Mouse (Mus musculus) midbrain, postnatal 0 days (tissue): ENCODE measurements around the gene Heatr6. TPM values are rescaled to one million over a fixed set of nuclear protein-coding genes. Genes with fewer than 3 reads are reported as not detected.
A peak's percentile ranks its signal among the peaks of the same experiment; 100 is the strongest.

Experiments
- ATAC-seq: fragments of 200-750 bp; cut with Nextera tagmentation; 2 replicates; pipeline ENCODE4 v1.8.0; 2017; ENCODE audit warnings: moderate number of reproducible peaks, mild to moderate bottlenecking, moderate TSS enrichment, moderate library complexity; ENCODE audit not compliant: low FRiP score
- DNase-seq: peaks from one replicate; pipeline ENCODE4 v3.0.0-alpha.2; 2015; ENCODE audit warnings: low spot score
- H3K27ac ChIP-seq: fragments of 300-500 bp; sonication (generic); 2 replicates; pipeline ENCODE4 v1.5.1; 2014; ENCODE audit warnings: low read depth, mild to moderate bottlenecking, low read length, mixed read lengths
- H3K27me3 ChIP-seq: fragments of 300-500 bp; sonication (generic); 2 replicates; pipeline ENCODE4 v1.6.1; 2014; ENCODE audit warnings: low read length, control low read depth, mixed read lengths; ENCODE audit not compliant: insufficient read depth
- H3K36me3 ChIP-seq: fragments of 300-500 bp; sonication (generic); 2 replicates; pipeline ENCODE4 v1.6.1; 2014; ENCODE audit warnings: low read length, control low read depth, mixed read lengths; ENCODE audit not compliant: insufficient read depth
- H3K4me1 ChIP-seq: fragments of 300-500 bp; sonication (generic); 2 replicates; pipeline ENCODE4 v1.6.1; 2014; ENCODE audit warnings: mild to moderate bottlenecking, control low read depth, antibody characterized with exemption, low read length, mixed read lengths; ENCODE audit not compliant: insufficient read depth
- H3K4me2 ChIP-seq: fragments of 300-500 bp; sonication (generic); 2 replicates; pipeline ENCODE4 v1.6.1; 2014; ENCODE audit warnings: low read depth, mild to moderate bottlenecking, low read length, mixed read lengths; ENCODE audit not compliant: poor library complexity, severe bottlenecking
- H3K4me3 ChIP-seq: fragments of 300-500 bp; sonication (generic); 2 replicates; pipeline ENCODE4 v1.5.1; 2014; ENCODE audit warnings: low read depth, mild to moderate bottlenecking, low read length, moderate library complexity
- H3K9ac ChIP-seq: fragments of 300-500 bp; sonication (generic); replicated peaks from 2 replicates; pipeline ENCODE4 v1.6.1; 2014; ENCODE audit warnings: mild to moderate bottlenecking, low read length, moderate library complexity, mixed read lengths; ENCODE audit not compliant: poor library complexity, severe bottlenecking
- H3K9me3 ChIP-seq: fragments of 300-500 bp; sonication (generic); 2 replicates; pipeline ENCODE4 v1.6.1; 2016; ENCODE audit warnings: low read length, control low read depth
- CTCF ChIP-seq: IDR thresholded peaks from 2 replicates; pipeline ENCODE4 v1.5.1; 2016; ENCODE audit warnings: antibody characterized with exemption, mild to moderate bottlenecking
- WGBS: fragments of 180-500 bp; shearing (Covaris S2); extraction: QIAGEN DNeasy Blood & Tissue Kit; methylation state at CpG from one replicate; pipeline ENCODE4 v1.1.7; 2014; 5-methylcytosine and 5-hydroxymethylcytosine counted together
- polyA plus RNA-seq: library from polyadenylated mRNA; unstranded; fragments of >200 nt; fragmentation: Nextera tagmentation; extraction: Ambion mirVana; gene quantifications from 2 replicates; pipeline ENCODE4 v1.2.1, GENCODE M21; 2015
- total RNA-seq: library from RNA; depleted of rRNA; stranded (reverse); fragments of >200 nt; gene quantifications from 2 replicates; pipeline ENCODE4 v1.2.3, GENCODE M21; 2014; rRNA removed

The Heatr6 gene
- total RNA-seq: 24.8 and 31.9 TPM in 2 replicates
- polyA plus RNA-seq: 22.0 and 25.9 TPM in 2 replicates

DNA sequence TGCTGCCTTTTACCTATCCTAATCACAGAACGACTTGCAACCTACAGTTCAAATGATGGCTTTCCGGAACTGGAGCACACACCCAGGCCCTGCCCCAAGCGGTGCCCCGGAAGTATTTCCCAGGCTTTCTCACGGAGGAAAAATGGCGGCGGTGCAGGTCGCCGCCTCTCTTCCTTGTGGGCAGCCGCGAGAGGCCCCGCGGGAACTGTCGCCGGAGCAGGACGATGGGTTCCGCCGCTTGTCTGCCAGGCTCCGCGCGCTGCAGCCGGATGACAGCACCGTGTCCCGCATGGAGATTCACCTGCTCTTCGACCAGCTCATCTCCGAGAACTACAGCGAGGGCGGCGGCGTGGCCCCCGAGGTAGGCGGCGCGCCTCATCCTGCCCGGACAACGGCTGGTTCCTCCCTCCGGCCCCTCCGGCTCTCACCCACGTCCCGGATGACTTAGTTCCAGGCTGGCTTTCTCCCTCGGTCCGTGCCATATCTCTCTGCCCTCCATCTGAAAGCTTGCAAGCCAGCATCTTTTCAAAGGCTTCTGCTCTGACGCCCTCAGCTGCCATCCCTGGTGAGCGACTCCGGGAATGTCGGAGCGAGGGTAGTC is at the start of gene Heatr6:
TSS of gene Heatr6 (plus strand) at position 116 of the 601 bp plus-strand sequence.
- no peaks in the 10 kb centered on the region for H3K9me3 ChIP-seq
- peaks cover 6% of the 10 kb centered on the region; the same call in 1 of the 2 replicates for H3K4me1 ChIP-seq
- peak; percentile 99 for ATAC-seq
- peak within 1 kb of the TSS; percentile 85 for H3K9ac ChIP-seq
- H3K27ac ChIP-seq: peak within 1 kb of the TSS; percentile 95
- H3K27me3 ChIP-seq: peaks cover 16% of the 10 kb centered on the region; the same call in 1 of the 2 replicates
- WGBS: 0% methylated on average over 45 of the region's 47 CpGs
- DNase-seq: peak; percentile 96
- TF ChIP-seq CTCF: no peak; the same call in 1 of the 2 replicates
- H3K36me3 ChIP-seq: peaks cover 19% of the 10 kb centered on the region
- peak within 1 kb of the TSS; percentile 71 for H3K4me3 ChIP-seq
- H3K4me2 ChIP-seq: peak within 1 kb of the TSS; percentile 73

DNA sequence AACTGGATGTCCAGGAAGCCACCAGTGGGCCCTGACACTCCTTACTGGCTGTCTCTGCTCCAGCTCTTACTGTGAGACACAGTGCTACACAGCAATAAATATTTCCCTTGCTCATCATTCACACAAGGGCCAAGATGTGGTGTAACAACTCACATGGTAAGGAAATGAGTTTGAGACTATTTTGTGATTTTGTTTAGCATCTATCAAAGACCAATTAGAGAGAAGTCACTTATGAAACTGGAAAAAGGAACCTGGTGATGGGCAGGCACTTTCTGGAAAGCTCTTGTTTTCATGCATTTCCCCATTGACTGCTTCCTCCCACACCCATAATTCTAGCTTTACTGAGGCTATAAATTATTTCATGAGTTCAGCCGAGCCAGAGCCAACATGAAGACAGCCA is 49.8 kb upstream of the Heatr6 start, which contains the start of gene Wfdc17:
TSS of gene Wfdc17 (plus strand) at position 287 of the 400 bp plus-strand sequence.
- H3K9me3 ChIP-seq: no peaks in the 10 kb centered on the region
- 61% methylated on average over 1 of the region's 1 CpGs for WGBS
- H3K27me3 ChIP-seq: no peaks in the 10 kb centered on the region
- H3K36me3 ChIP-seq: no peaks in the 10 kb centered on the region
- no peak for DNase-seq
- no peak for ATAC-seq
- no peaks in the 10 kb centered on the region for H3K4me1 ChIP-seq
- no peak within 1 kb of the TSS for H3K9ac ChIP-seq
- TF ChIP-seq CTCF: no peak
- no peak within 1 kb of the TSS for H3K4me2 ChIP-seq
- H3K27ac ChIP-seq: no peak within 1 kb of the TSS
- H3K4me3 ChIP-seq: no peak within 1 kb of the TSS

DNA sequence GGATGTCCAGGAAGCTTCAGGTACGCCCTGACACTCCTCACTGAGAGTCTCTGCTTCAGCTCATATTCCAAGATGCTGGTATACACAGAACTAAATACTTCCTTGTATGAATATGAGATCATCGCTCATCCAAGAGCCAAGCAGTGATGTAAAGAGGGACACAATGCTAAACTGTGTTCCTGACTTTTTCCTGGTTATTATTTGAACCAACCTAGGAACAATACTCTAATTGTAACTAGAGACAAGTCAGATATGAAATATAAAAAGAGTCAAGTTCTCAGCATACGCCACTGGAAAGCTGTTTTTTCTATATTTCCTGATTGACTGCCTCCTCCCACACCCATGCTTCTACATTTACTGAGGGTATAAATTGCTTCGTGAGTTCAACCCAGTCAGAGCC is 44.8 kb upstream of the Heatr6 start, which contains the start of gene Wfdc18:
TSS of gene Wfdc18 (plus strand) at position 301 of the 400 bp plus-strand sequence.
- Histone ChIP-seq H3K4me2 (no peak within 1 kb of the TSS), H3K4me1 (no peaks in the 10 kb centered on the region), H3K27ac (no peak within 1 kb of the TSS), H3K36me3 (no peaks in the 10 kb centered on the region), H3K4me3 (no peak within 1 kb of the TSS), H3K27me3 (no peaks in the 10 kb centered on the region), H3K9ac (no peak within 1 kb of the TSS), H3K9me3 (no peaks in the 10 kb centered on the region)
- no peak for TF ChIP-seq CTCF
- 70% methylated on average over 4 of the region's 4 CpGs for WGBS
- no peak for ATAC-seq
- DNase-seq: no peak

DNA sequence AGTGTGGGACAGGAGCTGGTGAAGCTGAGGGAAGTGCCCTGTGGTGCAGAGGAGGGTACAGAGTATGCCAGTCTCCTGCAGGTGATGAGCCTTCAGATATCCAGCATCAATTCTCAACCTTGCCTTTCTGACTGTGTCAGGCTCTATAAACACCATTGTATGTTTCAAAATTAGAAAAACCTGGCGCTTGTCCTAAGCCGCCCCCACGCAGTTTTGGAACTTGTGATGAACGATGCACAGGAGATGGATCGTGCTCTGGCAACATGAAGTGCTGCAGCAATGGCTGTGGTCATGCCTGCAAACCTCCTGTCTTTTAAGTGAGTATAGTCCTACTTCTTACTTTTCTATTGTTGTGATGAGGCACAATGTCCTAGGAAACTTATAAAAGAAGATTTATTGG is 43.8 kb upstream of the Heatr6 start:
- DNase-seq (no peak), ATAC-seq (no peak)
- no peak overlapping the region for H3K4me2 ChIP-seq
- no peaks in the 10 kb centered on the region for H3K4me1 ChIP-seq
- no peak overlapping the region for H3K4me3 ChIP-seq
- TF ChIP-seq CTCF: no peak
- no peaks in the 10 kb centered on the region for H3K9me3 ChIP-seq
- 96% methylated on average over 5 of the region's 5 CpGs for WGBS
- H3K27me3 ChIP-seq: no peaks in the 10 kb centered on the region
- no peak overlapping the region for H3K9ac ChIP-seq
- no peaks in the 10 kb centered on the region for H3K36me3 ChIP-seq
- no peak overlapping the region for H3K27ac ChIP-seq

DNA sequence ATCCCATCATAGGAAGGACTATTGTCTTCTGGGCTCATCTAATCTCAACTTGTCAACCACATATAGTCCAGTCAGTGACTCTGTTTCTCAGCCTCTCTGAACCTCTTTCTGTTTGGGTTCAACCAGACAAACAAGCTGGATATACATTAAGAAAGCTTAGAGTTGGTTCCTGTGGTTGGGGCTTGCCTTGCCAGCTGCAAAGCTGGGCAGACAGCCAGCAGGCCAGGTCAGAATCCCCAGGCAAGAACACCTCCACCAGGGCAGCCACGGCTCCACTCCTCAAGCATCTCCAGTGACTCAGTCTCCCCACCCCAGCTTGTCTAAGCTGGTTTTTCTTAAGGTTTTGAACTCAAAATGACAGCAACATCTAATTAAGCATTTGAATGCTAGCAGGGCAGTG is 40.8 kb upstream of the Heatr6 start:
- Histone ChIP-seq H3K36me3 (no peaks in the 10 kb centered on the region), H3K4me1 (no peaks in the 10 kb centered on the region), H3K4me3 (no peak overlapping the region), H3K27ac (no peak overlapping the region), H3K9ac (no peak overlapping the region), H3K4me2 (no peak overlapping the region), H3K27me3 (no peaks in the 10 kb centered on the region), H3K9me3 (no peaks in the 10 kb centered on the region)
- no peak for DNase-seq
- ATAC-seq: no peak
- WGBS: 75% methylated on average over 1 of the region's 1 CpGs
- no peak for TF ChIP-seq CTCF

DNA sequence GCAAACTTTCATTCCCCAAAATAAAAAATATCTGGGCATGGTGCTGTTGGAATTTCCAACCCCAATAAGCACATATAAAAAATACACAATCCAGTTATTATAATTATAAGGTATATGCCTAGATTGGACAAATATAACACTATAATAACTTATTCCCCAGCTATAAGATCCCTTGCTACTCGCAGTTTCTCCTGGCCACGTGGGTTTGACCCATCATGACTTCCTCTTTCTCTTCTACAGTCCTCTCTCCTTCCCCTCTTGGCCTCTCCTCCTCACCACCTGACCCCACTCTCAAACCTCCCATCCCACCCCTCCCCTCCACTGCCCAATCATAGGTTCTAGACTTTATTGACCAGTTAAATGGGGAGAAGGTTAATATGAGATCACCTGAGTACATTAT is 39.6 kb upstream of the Heatr6 start:
- no peak for ATAC-seq
- WGBS: 80% methylated on average over 2 of the region's 2 CpGs

More for the DNA sequence above, 39.6 kb upstream of the Heatr6 start:
- Histone ChIP-seq H3K4me1 (no peaks in the 10 kb centered on the region), H3K36me3 (no peaks in the 10 kb centered on the region), H3K27ac (no peak overlapping the region), H3K9ac (no peak overlapping the region), H3K9me3 (no peaks in the 10 kb centered on the region), H3K27me3 (no peaks in the 10 kb centered on the region), H3K4me2 (no peak overlapping the region), H3K4me3 (no peak overlapping the region)
- no peak for DNase-seq
- no peak for TF ChIP-seq CTCF
